Mouse (Mus musculus): Measurements from ENCODE around the gene Igf2. TPM values are rescaled to one million over a fixed set of nuclear protein-coding genes. Genes with fewer than 3 reads are reported as not detected.
A peak's percentile ranks its signal among the peaks of the same experiment; 100 is the strongest.

Gene Igf2
- total and polyA plus RNA-seq, 3 experiments = 0.27 TPM; not detected in 2

GRCm38 (mm10) chr7:142675141-142675540 is 8.5 kb upstream of the Igf2 start:
- DNase-seq (ENCODE audit: low spot score) (no peak), ATAC-seq (ENCODE audit: extremely low read depth, insufficient number of reproducible peaks, low FRiP score, poor library complexity, severe bottlenecking) (no peak)
- Histone ChIP-seq H3K4me1 (ENCODE audit: insufficient read depth, low read depth, low read length) (no peaks in the 10 kb centered on the region), H3K4me3 (ENCODE audit: low read depth, low read length) (no peak overlapping the region), H3K36me3 (replicated peaks) (no peaks in the 10 kb centered on the region), H3K27me3 (ENCODE audit: insufficient read depth, low read length) (no peaks in the 10 kb centered on the region; the same call in 1 of the 2 replicates), H3K9me3 (replicated peaks) (peaks cover 9% of the 10 kb centered on the region)
- TF ChIP-seq GATA1 (IDR thresholded peaks at IDR 0.05; ENCODE audit: borderline replicate concordance, low read length) (no peak), TAL1 (conservative IDR thresholded peaks at IDR 0.05; ENCODE audit: low read depth, low read length) (no peak), POLR2AphosphoS5 (IDR thresholded peaks at IDR 0.05; ENCODE audit: insufficient replicate concordance, low read depth, low read length) (no peak), GATA2 (IDR thresholded peaks at IDR 0.05; ENCODE audit: borderline replicate concordance, low read depth, low read length) (no peak), CTCF (IDR thresholded peaks at IDR 0.05; ENCODE audit: low read depth, low read length) (no peak)

GRCm38 (mm10) chr7:142672120-142672519 is 5.5 kb upstream of the Igf2 start:
- Histone ChIP-seq H3K27me3 (ENCODE audit: insufficient read depth, low read length) (no peaks in the 10 kb centered on the region), H3K9me3 (replicated peaks) (peaks cover 37% of the 10 kb centered on the region), H3K4me1 (ENCODE audit: insufficient read depth, low read depth, low read length) (no peaks in the 10 kb centered on the region), H3K36me3 (replicated peaks) (no peaks in the 10 kb centered on the region), H3K4me3 (ENCODE audit: low read depth, low read length) (no peak overlapping the region)
- ATAC-seq (ENCODE audit: extremely low read depth, insufficient number of reproducible peaks, low FRiP score, poor library complexity, severe bottlenecking) (no peak), DNase-seq (ENCODE audit: low spot score) (no peak)
- TF ChIP-seq CTCF (IDR thresholded peaks at IDR 0.05; ENCODE audit: low read depth, low read length) (peak; percentile 22; the same call in 1 of the 2 replicates), GATA1 (IDR thresholded peaks at IDR 0.05; ENCODE audit: borderline replicate concordance, low read length) (no peak), GATA2 (IDR thresholded peaks at IDR 0.05; ENCODE audit: borderline replicate concordance, low read depth, low read length) (no peak), TAL1 (conservative IDR thresholded peaks at IDR 0.05; ENCODE audit: low read depth, low read length) (no peak)

- ATAC-seq (ENCODE audit: extremely low read depth, insufficient number of reproducible peaks, low FRiP score, poor library complexity, severe bottlenecking) (no peak), DNase-seq (ENCODE audit: low spot score) (no peak)
- no peaks in the 10 kb centered on the region for H3K4me1 ChIP-seq (ENCODE audit: insufficient read depth, low read depth, low read length)
- H3K4me3 ChIP-seq (ENCODE audit: low read depth, low read length) = no peak overlapping the region
- no peaks in the 10 kb centered on the region for H3K27me3 ChIP-seq (ENCODE audit: insufficient read depth, low read length)
- TF ChIP-seq GATA2 (IDR thresholded peaks at IDR 0.05; ENCODE audit: borderline replicate concordance, low read depth, low read length) = no peak
- TF ChIP-seq POLR2AphosphoS5 (IDR thresholded peaks at IDR 0.05; ENCODE audit: insufficient replicate concordance, low read depth, low read length) = no peak
- TF ChIP-seq CTCF (IDR thresholded peaks at IDR 0.05; ENCODE audit: low read depth, low read length) = no peak
- TF ChIP-seq TAL1 (conservative IDR thresholded peaks at IDR 0.05; ENCODE audit: low read depth, low read length) = no peak
- TF ChIP-seq GATA1 (IDR thresholded peaks at IDR 0.05; ENCODE audit: borderline replicate concordance, low read length) = no peak
- H3K36me3 ChIP-seq (replicated peaks) = no peaks in the 10 kb centered on the region
- H3K9me3 ChIP-seq (replicated peaks) = peaks cover 40% of the 10 kb centered on the region
These were observed 4.5 kb upstream of the Igf2 start for GRCm38 (mm10) chr7:142671067-142671466.

GRCm38 (mm10) chr7:142669751-142670625 is 3.4 kb upstream of the Igf2 start, which contains the start of gene Gm49394:
Gene Gm49394 (minus strand): TSS chr7:142669942.
- ATAC-seq (ENCODE audit: extremely low read depth, insufficient number of reproducible peaks, low FRiP score, poor library complexity, severe bottlenecking) (no peak), DNase-seq (ENCODE audit: low spot score) (no peak)
- Histone ChIP-seq H3K9me3 (replicated peaks) (peaks cover 40% of the 10 kb centered on the region), H3K36me3 (replicated peaks) (no peaks in the 10 kb centered on the region), H3K4me3 (ENCODE audit: low read depth, low read length) (no peak within 1 kb of the TSS; the same call in 1 of the 2 replicates), H3K27me3 (ENCODE audit: insufficient read depth, low read length) (no peaks in the 10 kb centered on the region), H3K4me1 (ENCODE audit: insufficient read depth, low read depth, low read length) (no peaks in the 10 kb centered on the region)
- TF ChIP-seq POLR2AphosphoS5 (IDR thresholded peaks at IDR 0.05; ENCODE audit: insufficient replicate concordance, low read depth, low read length) (no peak), GATA1 (IDR thresholded peaks at IDR 0.05; ENCODE audit: borderline replicate concordance, low read length) (no peak), GATA2 (IDR thresholded peaks at IDR 0.05; ENCODE audit: borderline replicate concordance, low read depth, low read length) (no peak), TAL1 (conservative IDR thresholded peaks at IDR 0.05; ENCODE audit: low read depth, low read length) (no peak), CTCF (IDR thresholded peaks at IDR 0.05; ENCODE audit: low read depth, low read length) (no peak)

- ATAC-seq (ENCODE audit: extremely low read depth, insufficient number of reproducible peaks, low FRiP score, poor library complexity, severe bottlenecking) (no peak), DNase-seq (ENCODE audit: low spot score) (no peak)
- Histone ChIP-seq H3K4me3 (ENCODE audit: low read depth, low read length) (no peak overlapping the region), H3K4me1 (ENCODE audit: insufficient read depth, low read depth, low read length) (no peaks in the 10 kb centered on the region), H3K36me3 (replicated peaks) (no peaks in the 10 kb centered on the region), H3K27me3 (ENCODE audit: insufficient read depth, low read length) (no peaks in the 10 kb centered on the region), H3K9me3 (replicated peaks) (peaks cover 42% of the 10 kb centered on the region)
- no peak for TF ChIP-seq GATA1 (IDR thresholded peaks at IDR 0.05; ENCODE audit: borderline replicate concordance, low read length)
These were observed 1.7 kb upstream of the Igf2 start for GRCm38 (mm10) chr7:142668328-142668727.

GRCm38 (mm10) chr7:142667521-142667920 is 905 bp upstream of the Igf2 start:
- Histone ChIP-seq H3K4me3 (ENCODE audit: low read depth, low read length) (no peak overlapping the region), H3K36me3 (replicated peaks) (no peaks in the 10 kb centered on the region), H3K9me3 (replicated peaks) (peaks cover 42% of the 10 kb centered on the region), H3K27me3 (ENCODE audit: insufficient read depth, low read length) (no peaks in the 10 kb centered on the region), H3K4me1 (ENCODE audit: insufficient read depth, low read depth, low read length) (no peaks in the 10 kb centered on the region)
- ATAC-seq (ENCODE audit: extremely low read depth, insufficient number of reproducible peaks, low FRiP score, poor library complexity, severe bottlenecking) (no peak), DNase-seq (ENCODE audit: low spot score) (no peak)
- TF ChIP-seq TAL1 (conservative IDR thresholded peaks at IDR 0.05; ENCODE audit: low read depth, low read length) = no peak
- no peak for TF ChIP-seq GATA2 (IDR thresholded peaks at IDR 0.05; ENCODE audit: borderline replicate concordance, low read depth, low read length)
- no peak for TF ChIP-seq CTCF (IDR thresholded peaks at IDR 0.05; ENCODE audit: low read depth, low read length)
- no peak for TF ChIP-seq GATA1 (IDR thresholded peaks at IDR 0.05; ENCODE audit: borderline replicate concordance, low read length)
- no peak for TF ChIP-seq POLR2AphosphoS5 (IDR thresholded peaks at IDR 0.05; ENCODE audit: insufficient replicate concordance, low read depth, low read length)

Measured in G1E (cell line).